Mouse (Mus musculus) stomach, embryonic 14.5 days (tissue): ENCODE measurements around the gene Dclre1a. TPM values are rescaled to one million over a fixed set of nuclear protein-coding genes. Genes with fewer than 3 reads are reported as not detected.
"Not testable (repeated sequence)": the region's sequence is repeated elsewhere in the genome, so short reads cannot be mapped to it uniquely, and the experiment has no call there.

Experiments used
- ATAC-seq: fragments of 200-750 bp; cut with Nextera tagmentation; 2 replicates; pipeline ENCODE4 v1.8.0; 2017; ENCODE audit warnings: low read depth, moderate TSS enrichment; ENCODE audit not compliant: insufficient number of reproducible peaks, insufficient read depth, low FRiP score
- H3K27ac ChIP-seq: fragments of 300-500 bp; sonication (generic); 2 replicates; pipeline ENCODE4 v1.5.1; 2014; ENCODE audit warnings: mild to moderate bottlenecking, low read length, moderate library complexity, mixed read lengths
- H3K27me3 ChIP-seq: fragments of 300-500 bp; sonication (generic); 2 replicates; pipeline ENCODE4 v1.6.1; 2014; ENCODE audit warnings: low read length, control low read depth, mixed read lengths; ENCODE audit not compliant: control insufficient read depth, insufficient read depth
- H3K36me3 ChIP-seq: fragments of 300-500 bp; sonication (generic); 2 replicates; pipeline ENCODE4 v1.6.1; 2014; ENCODE audit warnings: mild to moderate bottlenecking, control low read depth, low read length, moderate library complexity, mixed read lengths; ENCODE audit not compliant: control insufficient read depth, insufficient read depth
- H3K4me1 ChIP-seq: fragments of 300-500 bp; sonication (generic); 2 replicates; pipeline ENCODE4 v1.6.1; 2014; ENCODE audit warnings: low read length, control low read depth, mixed read lengths; ENCODE audit not compliant: control insufficient read depth, insufficient read depth
- H3K4me2 ChIP-seq: fragments of 300-500 bp; sonication (generic); replicated peaks from 2 replicates; pipeline ENCODE4 v1.6.1; 2014; ENCODE audit warnings: low read depth, low read length, control low read depth
- H3K4me3 ChIP-seq: fragments of 300-500 bp; sonication (generic); 2 replicates; pipeline ENCODE4 v1.5.1; 2014; ENCODE audit warnings: low read depth, low read length, control low read depth
- H3K9ac ChIP-seq: fragments of 300-500 bp; sonication (generic); replicated peaks from 2 replicates; pipeline ENCODE4 v1.6.1; 2014; ENCODE audit warnings: low read depth, mild to moderate bottlenecking, control low read depth, low read length, moderate library complexity, mixed read lengths
- H3K9me3 ChIP-seq: fragments of 300-500 bp; sonication (generic); 2 replicates; pipeline ENCODE4 v1.6.1; 2016; ENCODE audit warnings: low read depth, low read length, control low read depth; ENCODE audit not compliant: control insufficient read depth
- WGBS: fragments of 180-500 bp; shearing (Covaris S2); extraction: QIAGEN DNeasy Blood & Tissue Kit; methylation state at CpG from one replicate; pipeline ENCODE4 v1.1.7; 2014; 5-methylcytosine and 5-hydroxymethylcytosine counted together
- polyA plus RNA-seq: library from polyadenylated mRNA; unstranded; fragments of >200 nt; fragmentation: Nextera tagmentation; extraction: Ambion mirVana; gene quantifications from 2 replicates; pipeline ENCODE4 v1.2.1, GENCODE M21; 2014

Dclre1a gene
- polyA plus RNA-seq, 1 experiment from 2014 or later: 21.8 TPM

DNA sequence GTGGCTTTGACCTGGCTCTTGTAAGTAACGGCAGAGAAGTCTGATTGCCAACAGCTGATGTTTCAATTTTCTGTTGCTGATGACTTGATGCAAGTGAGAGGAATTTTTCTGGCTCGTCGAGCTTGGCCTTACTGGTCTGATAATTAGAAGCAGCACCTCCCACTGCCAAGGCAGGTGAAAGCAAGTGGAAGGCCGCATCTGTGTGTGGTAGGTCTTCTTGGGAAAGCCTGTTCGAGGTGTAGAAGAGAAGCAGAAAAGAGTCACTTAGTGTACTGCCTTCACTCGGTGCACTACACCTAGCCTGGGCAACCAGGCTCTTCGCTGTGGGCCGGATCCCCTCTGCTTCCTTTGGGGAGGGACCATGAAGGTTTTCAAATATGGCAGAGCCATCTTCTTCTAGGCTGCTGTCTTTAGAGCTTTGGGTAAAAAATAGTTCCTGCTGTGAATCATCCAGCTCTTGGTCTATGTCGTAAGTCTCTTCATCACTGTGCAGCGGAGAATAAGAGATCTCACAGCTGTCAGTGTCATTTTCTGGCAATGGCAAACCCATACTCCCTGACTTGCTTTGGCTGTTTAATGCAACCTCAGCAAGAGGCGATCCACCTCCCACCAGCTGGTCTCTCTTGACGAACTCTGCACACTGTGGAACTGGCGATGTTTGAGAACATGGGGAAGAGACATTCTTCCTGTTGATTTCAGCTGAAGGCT lies 3.2 kb downstream of the Dclre1a start:
- peaks cover 8% of the 10 kb centered on the region; the same call in 1 of the 2 replicates for H3K4me1 ChIP-seq
- peak overlapping the region; percentile 11; the same call in 1 of the 2 replicates for H3K27ac ChIP-seq
- peaks cover 12% of the 10 kb centered on the region for H3K36me3 ChIP-seq
- H3K9ac ChIP-seq: no peak overlapping the region
- no peaks in the 10 kb centered on the region for H3K27me3 ChIP-seq
- H3K4me3 ChIP-seq: no peak overlapping the region
- no peaks in the 10 kb centered on the region for H3K9me3 ChIP-seq
- no peak for ATAC-seq
- 81% methylated on average over 13 of the region's 13 CpGs for WGBS
- no peak overlapping the region for H3K4me2 ChIP-seq

DNA sequence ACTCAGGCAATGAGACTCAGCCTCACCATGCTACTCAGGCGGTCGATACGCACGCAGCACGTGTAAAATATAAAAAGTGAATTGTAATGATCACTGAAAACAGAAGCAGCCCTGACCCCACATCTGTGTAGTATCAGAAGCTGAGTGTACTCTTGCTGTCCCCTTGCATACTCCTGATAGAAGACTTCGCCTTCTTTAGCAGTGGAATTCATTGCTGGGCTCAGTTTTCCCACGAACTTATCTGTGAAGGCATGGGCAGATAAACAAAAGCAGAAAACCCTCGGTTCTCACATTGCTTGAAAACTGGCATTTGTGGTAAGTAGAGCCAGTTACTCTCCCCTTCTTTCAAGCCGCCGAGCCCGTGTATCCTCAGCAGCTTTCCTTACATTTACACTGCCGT lies 4.7 kb downstream of the Dclre1a start:
- Histone ChIP-seq H3K4me2 (no peak overlapping the region), H3K9ac (no peak overlapping the region), H3K27me3 (no peaks in the 10 kb centered on the region), H3K4me1 (peaks cover 5% of the 10 kb centered on the region; the same call in 1 of the 2 replicates), H3K36me3 (peaks cover 12% of the 10 kb centered on the region), H3K27ac (no peak overlapping the region), H3K4me3 (no peak overlapping the region), H3K9me3 (no peaks in the 10 kb centered on the region)
- ATAC-seq: no peak
- 89% methylated on average over 12 of the region's 12 CpGs for WGBS

- H3K27ac ChIP-seq: no peak overlapping the region
- WGBS: 77% methylated on average over 9 of the region's 9 CpGs
- 0 out of 2 replicates have a peak, but pooled peaks cover 4% of the 10 kb centered on the region for H3K4me1 ChIP-seq
- H3K9me3 ChIP-seq: no peaks in the 10 kb centered on the region
- no peak for ATAC-seq
- no peaks in the 10 kb centered on the region for H3K27me3 ChIP-seq
- no peak overlapping the region for H3K4me2 ChIP-seq
- no peak overlapping the region for H3K9ac ChIP-seq
- H3K4me3 ChIP-seq: no peak overlapping the region
- H3K36me3 ChIP-seq: peaks cover 13% of the 10 kb centered on the region
Measured at GRCm38 (mm10) chr19:56535765-56536164, 12.3 kb downstream of the Dclre1a start.

- Histone ChIP-seq H3K27ac (peak overlapping the region; percentile 69), H3K4me1 (0 out of 2 replicates have a peak, but pooled peaks cover 4% of the 10 kb centered on the region), H3K9ac (no peak overlapping the region), H3K36me3 (peaks cover 13% of the 10 kb centered on the region), H3K9me3 (no peaks in the 10 kb centered on the region), H3K27me3 (no peaks in the 10 kb centered on the region), H3K4me3 (no peak overlapping the region), H3K4me2 (no peak overlapping the region)
- 67% methylated on average over 9 of the region's 9 CpGs for WGBS
- ATAC-seq: no peak
Measured at GRCm38 (mm10) chr19:56535064-56535463, 13.0 kb downstream of the Dclre1a start.

GRCm38 (mm10) chr19:56534337-56534736 lies 13.7 kb downstream of the Dclre1a start:
- Histone ChIP-seq H3K9ac (no peak overlapping the region), H3K27me3 (no peaks in the 10 kb centered on the region), H3K4me1 (0 out of 2 replicates have a peak, but pooled peaks cover 4% of the 10 kb centered on the region), H3K9me3 (no peaks in the 10 kb centered on the region), H3K4me2 (no peak overlapping the region), H3K27ac (peak overlapping the region; percentile 69; the same call in 1 of the 2 replicates), H3K36me3 (peaks cover 13% of the 10 kb centered on the region), H3K4me3 (no peak overlapping the region)
- WGBS: 81% methylated on average over 3 of the region's 3 CpGs
- ATAC-seq: no peak

- Histone ChIP-seq H3K4me2 (no peak overlapping the region), H3K4me1 (0 out of 2 replicates have a peak, but pooled peaks cover 4% of the 10 kb centered on the region), H3K9ac (no peak overlapping the region), H3K36me3 (peaks cover 13% of the 10 kb centered on the region), H3K27me3 (no peaks in the 10 kb centered on the region), H3K4me3 (no peak overlapping the region), H3K27ac (peak overlapping the region; percentile 52; the same call in 1 of the 2 replicates), H3K9me3 (no peaks in the 10 kb centered on the region)
- 70% methylated on average over 14 of the region's 14 CpGs for WGBS
- no peak for ATAC-seq
Measured at GRCm38 (mm10) chr19:56533291-56534071, 14.5 kb downstream of the Dclre1a start.

DNA sequence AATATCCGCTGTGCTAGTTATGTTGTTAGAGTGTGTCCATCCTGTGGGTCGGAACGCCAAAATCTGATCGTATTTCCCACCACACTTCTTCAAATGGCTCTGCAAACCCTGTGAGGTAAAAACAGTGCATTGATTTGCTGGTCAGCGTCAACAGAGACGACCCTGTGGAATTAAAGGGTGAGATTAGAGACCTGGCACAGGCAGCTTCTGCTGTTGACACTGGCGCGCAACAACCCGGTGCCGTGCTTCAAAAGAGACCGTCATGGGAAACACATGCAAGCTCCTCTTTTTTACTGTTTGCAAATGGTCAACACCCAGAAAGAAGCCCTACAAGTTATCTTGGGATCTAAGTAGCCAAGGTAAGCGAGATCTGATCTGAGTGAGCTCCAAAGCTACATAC lies 16.8 kb downstream of the Dclre1a start:
- H3K27ac ChIP-seq: no peak overlapping the region

DNA sequence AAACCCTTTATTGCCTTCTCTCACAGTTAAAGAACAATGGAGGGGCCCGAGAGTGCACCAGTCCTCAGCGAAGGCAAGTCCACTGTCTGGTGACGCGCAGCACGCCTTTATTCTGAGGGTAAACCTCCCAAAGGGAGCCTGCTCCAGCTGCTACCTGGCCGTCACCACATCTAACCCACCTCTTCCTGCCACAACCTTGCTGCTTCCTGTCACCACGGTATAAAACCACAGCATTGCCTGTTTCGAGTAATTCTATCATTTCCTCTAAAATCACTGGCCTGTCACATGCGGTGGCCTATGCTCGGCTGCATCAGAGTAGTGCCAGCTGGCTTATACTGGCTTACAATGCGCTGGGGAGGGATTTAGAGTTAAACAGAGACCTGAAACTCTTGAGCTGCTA lies 17.5 kb downstream of the Dclre1a start:
- H3K9ac ChIP-seq, H3K4me1 ChIP-seq, H3K4me2 ChIP-seq, ATAC-seq, H3K27ac ChIP-seq, H3K27me3 ChIP-seq, H3K36me3 ChIP-seq, H3K4me3 ChIP-seq, H3K9me3 ChIP-seq: not testable (repeated sequence)
- no CpG with 5 or more reads among the region's 11 CpGs for WGBS

More for the DNA sequence above, 16.8 kb downstream of the Dclre1a start:
- ATAC-seq: no peak
- H3K36me3 ChIP-seq: peaks cover 7% of the 10 kb centered on the region
- H3K4me1 ChIP-seq: 0 out of 2 replicates have a peak, but pooled peaks cover 4% of the 10 kb centered on the region
- no peak overlapping the region for H3K4me2 ChIP-seq
- H3K27me3 ChIP-seq: no peaks in the 10 kb centered on the region
- H3K9ac ChIP-seq: no peak overlapping the region
- WGBS: 80% methylated on average over 12 of the region's 12 CpGs
- no peak overlapping the region for H3K4me3 ChIP-seq
- H3K9me3 ChIP-seq: no peaks in the 10 kb centered on the region
